In genomic region chr10:99468971-99469370, GRCm38 (mm10) we compare ENCODE assay signal across 27 mouse cellular contexts.
DNase-seq lines count a peak whose midpoint lies in the region; ATAC-seq and TF ChIP-seq lines count a peak whose summit lies in the region.
"Had no signal": no experiment of that assay in that cellular context is flagged by ENCODE, and none has a peak within 500 bp of the region (broad histone marks: within the 10 kb centered on the region; RNA-seq: fewer than 3 reads in every experiment).

No protein-coding gene starts in this region.

- H3K4me2 ChIP-seq in hindbrain, postnatal 0 days (ENCODE audit: low read depth, low read length) = no peak overlapping the region
- H3K4me2 ChIP-seq: embryonic facial prominence, embryonic 12.5 days; embryonic facial prominence, embryonic 15.5 days; heart, embryonic 12.5 days; heart, embryonic 15.5 days; hindbrain, embryonic 12.5 days; hindbrain, embryonic 15.5 days; intestine, embryonic 15.5 days had no signal

- no peak overlapping the region for H3K9ac ChIP-seq in hindbrain, postnatal 0 days (replicated peaks; ENCODE audit: low read length)
- H3K9ac ChIP-seq in ES-E14 (ENCODE audit: insufficient read depth, low read depth, low read length, poor library complexity, severe bottlenecking) = no peak overlapping the region
- H3K9ac ChIP-seq: embryonic facial prominence, embryonic 12.5 days; embryonic facial prominence, embryonic 15.5 days; forebrain, postnatal 0 days; heart, embryonic 12.5 days; heart, embryonic 15.5 days; hindbrain, embryonic 12.5 days; hindbrain, embryonic 15.5 days; intestine, embryonic 15.5 days had no signal

- DNase-seq in hindbrain, embryonic 10.5 days (ENCODE audit: low spot score) = no peak
- DNase-seq in hindbrain, postnatal 0 days (ENCODE audit: low spot score) = no peak
- peak; percentile 73 for DNase-seq in ES-E14 (ENCODE audit: low read depth, low spot score)
- DNase-seq in layer of hippocampus, postnatal 36 days = no peak
- DNase-seq in cerebellum, adult 11-12 months = no peak
- DNase-seq: adrenal gland, postnatal 10 days; cerebellum, adult 11 months; cerebellum, adult 8-10 months; cerebellum, postnatal 10 days; cerebellum, postnatal 36 days; forebrain, postnatal 0 days; gastrocnemius, adult 2 months; gastrocnemius, postnatal 14 days; heart, adult 18-20 months; heart, postnatal 10 days; heart, postnatal 4 days; kidney, adult 11 months had no signal

- no peaks in the 10 kb centered on the region for H3K27me3 ChIP-seq in hindbrain, embryonic 10.5 days (ENCODE audit: insufficient read depth, poor library complexity, severe bottlenecking)
- no peaks in the 10 kb centered on the region for H3K27me3 ChIP-seq in hindbrain, postnatal 0 days (ENCODE audit: insufficient read depth, low read length)
- H3K27me3 ChIP-seq: embryonic facial prominence, embryonic 12.5 days; embryonic facial prominence, embryonic 15.5 days; heart, embryonic 12.5 days; heart, embryonic 15.5 days; hindbrain, embryonic 12.5 days; hindbrain, embryonic 15.5 days; intestine, embryonic 15.5 days had no signal

- H3K27ac ChIP-seq in hindbrain, embryonic 10.5 days = peak overlapping the region; percentile 70
- no peak overlapping the region for H3K27ac ChIP-seq in hindbrain, postnatal 0 days
- no peak overlapping the region for H3K27ac ChIP-seq in ES-E14 (ENCODE audit: insufficient read depth, low read depth, low read length, poor library complexity, severe bottlenecking)
- H3K27ac ChIP-seq in macrophage = 0 out of 2 replicates have a peak overlapping the region, but pooled peaks have one; percentile 93
- H3K27ac ChIP-seq: embryonic facial prominence, embryonic 12.5 days; embryonic facial prominence, embryonic 15.5 days; heart, embryonic 15.5 days; hindbrain, embryonic 12.5 days; hindbrain, embryonic 15.5 days; intestine, embryonic 15.5 days had no signal

- 13% methylated on average over 3 of the region's 3 CpGs for whole genome bisulfite sequencing in hindbrain, embryonic 10.5 days
- WGBS in hindbrain, postnatal 0 days = 16% methylated on average over 3 of the region's 3 CpGs
- 91% methylated on average over 3 of the region's 3 CpGs for WGBS in macrophage (ENCODE audit: missing documents)

- ATAC-seq in hindbrain, postnatal 0 days = no peak
- ATAC-seq: CD4-positive, CD25-positive, alpha-beta regulatory T cell, adult 4 months; forebrain, embryonic 14.5 days; forebrain, postnatal 0 days; intestine, embryonic 15.5 days had no signal

- no peaks in the 10 kb centered on the region for H3K79me2 ChIP-seq in macrophage (ENCODE audit: inconsistent target)

- no peaks in the 10 kb centered on the region for H3K36me3 ChIP-seq in hindbrain, embryonic 10.5 days
- no peaks in the 10 kb centered on the region for H3K36me3 ChIP-seq in hindbrain, postnatal 0 days (ENCODE audit: insufficient read depth, low read length)
- H3K36me3 ChIP-seq in ES-E14 (ENCODE audit: control insufficient read depth, insufficient read depth, low read length, poor library complexity, severe bottlenecking) (no peaks in the 10 kb centered on the region), macrophage (ENCODE audit: inconsistent target) (no peaks in the 10 kb centered on the region)
- H3K36me3 ChIP-seq: embryonic facial prominence, embryonic 12.5 days; embryonic facial prominence, embryonic 15.5 days; heart, embryonic 12.5 days; heart, embryonic 15.5 days; hindbrain, embryonic 12.5 days; hindbrain, embryonic 15.5 days; intestine, embryonic 15.5 days had no signal

- H3K4me3 ChIP-seq in hindbrain, embryonic 10.5 days = no peak overlapping the region
- H3K4me3 ChIP-seq in hindbrain, postnatal 0 days (ENCODE audit: low read length) = no peak overlapping the region
- no peak overlapping the region for H3K4me3 ChIP-seq in ES-E14 (ENCODE audit: insufficient read depth in 1 of 2, low read depth in 1 of 2, low read length in 2 of 2, poor library complexity in 1 of 2, severe bottlenecking in 1 of 2)
- H3K4me3 ChIP-seq in macrophage (ENCODE audit: inconsistent target) = no peak overlapping the region
- H3K4me3 ChIP-seq: embryonic facial prominence, embryonic 12.5 days; embryonic facial prominence, embryonic 15.5 days; gastrocnemius, adult 2 months; heart, embryonic 12.5 days; heart, embryonic 15.5 days; hindbrain, embryonic 12.5 days; hindbrain, embryonic 15.5 days; intestine, embryonic 15.5 days had no signal

- TF ChIP-seq CTCF in hindbrain, postnatal 0 days (IDR thresholded peaks at IDR 0.05; ENCODE audit: low read depth) = no peak

- peaks cover 20% of the 10 kb centered on the region for H3K4me1 ChIP-seq in hindbrain, embryonic 10.5 days (replicated peaks)
- H3K4me1 ChIP-seq in hindbrain, postnatal 0 days (ENCODE audit: insufficient read depth, low read length) = no peaks in the 10 kb centered on the region
- H3K4me1 ChIP-seq in ES-E14 (ENCODE audit: control insufficient read depth in 2 of 2, insufficient read depth in 2 of 2, low read length in 2 of 2, poor library complexity in 1 of 2) = peaks cover 7 to 8% of the 10 kb centered on the region in 2 experiments; a peak in 3 of 4 replicates
- H3K4me1 ChIP-seq: embryonic facial prominence, embryonic 15.5 days; intestine, embryonic 15.5 days had no signal

- H3K9me3 ChIP-seq in hindbrain, embryonic 10.5 days = no peaks in the 10 kb centered on the region
- H3K9me3 ChIP-seq in hindbrain, postnatal 0 days (ENCODE audit: low read length) = no peaks in the 10 kb centered on the region
- no peaks in the 10 kb centered on the region for H3K9me3 ChIP-seq in ES-E14 (ENCODE audit: control insufficient read depth, insufficient read depth, low read depth, low read length)
- H3K9me3 ChIP-seq: embryonic facial prominence, embryonic 12.5 days; embryonic facial prominence, embryonic 15.5 days; heart, embryonic 12.5 days; heart, embryonic 15.5 days; hindbrain, embryonic 12.5 days; hindbrain, embryonic 15.5 days; intestine, embryonic 15.5 days had no signal

- in situ Hi-C loops in ES-E14 (cut with MboI; ENCODE audit: low sequenced_read_pairs in 2 of 2, unreplicated experiment in 2 of 2) = no loop called here

TF ChIP-seq in ES-E14, 5 proteins besides CTCF, POLR2A, EP300 and RAD21:
- peak; percentile 68; the same call in 1 of the 2 replicates for TF ChIP-seq CHD2 (IDR thresholded peaks at IDR 0.05; ENCODE audit: low read depth, low read length)
- TF ChIP-seq HCFC1 (IDR thresholded peaks at IDR 0.05; ENCODE audit: borderline replicate concordance, insufficient read depth, low read length) = no peak
- TF ChIP-seq ZNF384 (IDR thresholded peaks at IDR 0.05; ENCODE audit: low read depth, low read length) = no peak
TF ChIP-seq in ES-E14: peak in this region for 1.

Comparison
In these comparisons a context has a peak if more than half of its experiments do, and no peak if none do; other contexts are left out.
1. H3K27ac ChIP-seq: peak in hindbrain, embryonic 10.5 days (single experiment) and macrophage (single experiment); none in hindbrain, postnatal 0 days (single experiment) and ES-E14 (single experiment).